Mouse (Mus musculus): ENCODE results near the gene Elmo1. TPM values are rescaled to one million over a fixed set of nuclear protein-coding genes. Genes with fewer than 3 reads are reported as not detected.

Gene Elmo1
- polyA plus RNA-seq, 1 experiment, result 1.7 TPM

- H3K4me1 ChIP-seq (ENCODE audit: control insufficient read depth, insufficient read depth, insufficient read length, low read length), result no peaks in the 10 kb centered on the region
- H3K27ac ChIP-seq (replicated peaks; ENCODE audit: low read depth, low read length), result no peak overlapping the region
- no peak overlapping the region for H3K4me3 ChIP-seq (ENCODE audit: insufficient read depth, low read depth, low read length)
These were observed 446.7 kb downstream of the Elmo1 start for GRCm38 (mm10) chr13:20537053-20537452.

- Histone ChIP-seq H3K4me1 (ENCODE audit: control insufficient read depth, insufficient read depth, insufficient read length, low read length) (no peaks in the 10 kb centered on the region), H3K4me3 (ENCODE audit: insufficient read depth, low read depth, low read length) (no peak overlapping the region), H3K27ac (replicated peaks; ENCODE audit: low read depth, low read length) (no peak overlapping the region)
These were observed 447.1 kb downstream of the Elmo1 start for GRCm38 (mm10) chr13:20537487-20537886.

GRCm38 (mm10) chr13:20538216-20539070, 448.0 kb downstream of the Elmo1 start:
- Histone ChIP-seq H3K27ac (replicated peaks; ENCODE audit: low read depth, low read length) (no peak overlapping the region), H3K4me3 (ENCODE audit: insufficient read depth, low read depth, low read length) (no peak overlapping the region), H3K4me1 (ENCODE audit: control insufficient read depth, insufficient read depth, insufficient read length, low read length) (no peaks in the 10 kb centered on the region)

- H3K4me1 ChIP-seq (ENCODE audit: control insufficient read depth, insufficient read depth, insufficient read length, low read length), result no peaks in the 10 kb centered on the region
- no peak overlapping the region for H3K4me3 ChIP-seq (ENCODE audit: insufficient read depth, low read depth, low read length)
- no peak overlapping the region for H3K27ac ChIP-seq (replicated peaks; ENCODE audit: low read depth, low read length)
These were observed 449.2 kb downstream of the Elmo1 start for GRCm38 (mm10) chr13:20539631-20540030.

- no peaks in the 10 kb centered on the region for H3K4me1 ChIP-seq (ENCODE audit: control insufficient read depth, insufficient read depth, insufficient read length, low read length)
These were observed 456.3 kb downstream of the Elmo1 start for GRCm38 (mm10) chr13:20546568-20547204.

GRCm38 (mm10) chr13:20549983-20550382, 459.6 kb downstream of the Elmo1 start:
- Histone ChIP-seq H3K4me1 (ENCODE audit: control insufficient read depth, insufficient read depth, insufficient read length, low read length) (no peaks in the 10 kb centered on the region), H3K27ac (replicated peaks; ENCODE audit: low read depth, low read length) (no peak overlapping the region), H3K4me3 (ENCODE audit: insufficient read depth, low read depth, low read length) (no peak overlapping the region)

More at GRCm38 (mm10) chr13:20546568-20547204, 456.3 kb downstream of the Elmo1 start:
- H3K4me3 ChIP-seq (ENCODE audit: insufficient read depth, low read depth, low read length), result no peak overlapping the region
- H3K27ac ChIP-seq (replicated peaks; ENCODE audit: low read depth, low read length), result no peak overlapping the region

GRCm38 (mm10) chr13:20551559-20551958, 461.2 kb downstream of the Elmo1 start:
- H3K27ac ChIP-seq (replicated peaks; ENCODE audit: low read depth, low read length), result no peak overlapping the region
- H3K4me1 ChIP-seq (ENCODE audit: control insufficient read depth, insufficient read depth, insufficient read length, low read length), result no peaks in the 10 kb centered on the region
- no peak overlapping the region for H3K4me3 ChIP-seq (ENCODE audit: insufficient read depth, low read depth, low read length)

GRCm38 (mm10) chr13:20555853-20556452, 465.6 kb downstream of the Elmo1 start:
- no peaks in the 10 kb centered on the region for H3K4me1 ChIP-seq (ENCODE audit: control insufficient read depth, insufficient read depth, insufficient read length, low read length)
- H3K4me3 ChIP-seq (ENCODE audit: insufficient read depth, low read depth, low read length), result no peak overlapping the region
- no peak overlapping the region for H3K27ac ChIP-seq (replicated peaks; ENCODE audit: low read depth, low read length)

- no peak overlapping the region for H3K4me3 ChIP-seq (ENCODE audit: insufficient read depth, low read depth, low read length)
- no peaks in the 10 kb centered on the region for H3K4me1 ChIP-seq (ENCODE audit: control insufficient read depth, insufficient read depth, insufficient read length, low read length)
- no peak overlapping the region for H3K27ac ChIP-seq (replicated peaks; ENCODE audit: low read depth, low read length)
These were observed 466.3 kb downstream of the Elmo1 start for GRCm38 (mm10) chr13:20556739-20557138.

GRCm38 (mm10) chr13:20557156-20557555, 466.8 kb downstream of the Elmo1 start:
- Histone ChIP-seq H3K4me1 (ENCODE audit: control insufficient read depth, insufficient read depth, insufficient read length, low read length) (no peaks in the 10 kb centered on the region), H3K27ac (replicated peaks; ENCODE audit: low read depth, low read length) (no peak overlapping the region), H3K4me3 (ENCODE audit: insufficient read depth, low read depth, low read length) (no peak overlapping the region)

GRCm38 (mm10) chr13:20558376-20558775, 468.0 kb downstream of the Elmo1 start:
- Histone ChIP-seq H3K4me3 (ENCODE audit: insufficient read depth, low read depth, low read length) (no peak overlapping the region), H3K4me1 (ENCODE audit: control insufficient read depth, insufficient read depth, insufficient read length, low read length) (no peaks in the 10 kb centered on the region), H3K27ac (replicated peaks; ENCODE audit: low read depth, low read length) (no peak overlapping the region)

- Histone ChIP-seq H3K4me3 (ENCODE audit: insufficient read depth, low read depth, low read length) (no peak overlapping the region), H3K27ac (replicated peaks; ENCODE audit: low read depth, low read length) (no peak overlapping the region), H3K4me1 (ENCODE audit: control insufficient read depth, insufficient read depth, insufficient read length, low read length) (no peaks in the 10 kb centered on the region)
These were observed 474.0 kb downstream of the Elmo1 start for GRCm38 (mm10) chr13:20564414-20564813.

GRCm38 (mm10) chr13:20575186-20575585, 484.8 kb downstream of the Elmo1 start:
- Histone ChIP-seq H3K4me3 (ENCODE audit: insufficient read depth, low read depth, low read length) (no peak overlapping the region), H3K27ac (replicated peaks; ENCODE audit: low read depth, low read length) (no peak overlapping the region), H3K4me1 (ENCODE audit: control insufficient read depth, insufficient read depth, insufficient read length, low read length) (no peaks in the 10 kb centered on the region)

- no peak overlapping the region for H3K27ac ChIP-seq (replicated peaks; ENCODE audit: low read depth, low read length)
- H3K4me3 ChIP-seq (ENCODE audit: insufficient read depth, low read depth, low read length), result no peak overlapping the region
- H3K4me1 ChIP-seq (ENCODE audit: control insufficient read depth, insufficient read depth, insufficient read length, low read length), result no peaks in the 10 kb centered on the region
These were observed 495.5 kb downstream of the Elmo1 start for GRCm38 (mm10) chr13:20585868-20586267.

GRCm38 (mm10) chr13:20586462-20586861, 496.1 kb downstream of the Elmo1 start:
- Histone ChIP-seq H3K27ac (replicated peaks; ENCODE audit: low read depth, low read length) (no peak overlapping the region), H3K4me1 (ENCODE audit: control insufficient read depth, insufficient read depth, insufficient read length, low read length) (no peaks in the 10 kb centered on the region), H3K4me3 (ENCODE audit: insufficient read depth, low read depth, low read length) (no peak overlapping the region)
